ENCODE assay signal across 18 mouse cellular contexts in the genomic region with DNA sequence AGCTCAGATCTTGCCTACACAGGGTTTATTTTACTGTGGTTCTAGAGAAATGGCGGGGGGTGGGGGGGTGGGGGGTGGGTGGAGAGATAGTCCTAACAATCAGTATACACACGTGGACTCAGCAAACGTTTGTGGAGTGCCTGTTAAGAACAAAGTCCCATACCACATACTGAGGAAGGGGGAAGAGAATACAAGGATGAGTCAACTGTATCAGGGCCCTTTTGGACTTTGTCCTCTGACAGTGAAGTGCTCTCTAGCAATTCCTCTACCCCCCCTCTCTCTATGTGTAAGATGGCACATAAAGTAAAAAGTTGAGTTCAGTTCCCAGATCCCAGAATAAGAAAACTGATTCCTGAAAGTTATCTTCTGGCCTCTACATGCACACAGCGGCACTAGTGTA. TPM values are rescaled to one million over a fixed set of nuclear protein-coding genes. Genes with fewer than 3 reads are reported as not detected.
DNase-seq lines count a peak whose midpoint lies in the region; ATAC-seq and TF ChIP-seq lines count a peak whose summit lies in the region.
"Had no signal": no experiment of that assay in that cellular context is flagged by ENCODE, and none has a peak within 500 bp of the region (broad histone marks: within the 10 kb centered on the region; RNA-seq: fewer than 3 reads in every experiment).

No protein-coding gene starts in this region.

- H3K4me2 ChIP-seq in hindbrain, embryonic 16.5 days (ENCODE audit: low read length) = no peak overlapping the region
- H3K4me2 ChIP-seq in kidney, postnatal 0 days (ENCODE audit: low read length) = no peak overlapping the region
- H3K4me2 ChIP-seq in intestine, embryonic 15.5 days (replicated peaks) = no peak overlapping the region
- H3K4me2 ChIP-seq: embryonic facial prominence, embryonic 13.5 days; forebrain, embryonic 12.5 days; forebrain, embryonic 15.5 days; heart, embryonic 12.5 days; heart, embryonic 15.5 days had no signal

- no peaks in the 10 kb centered on the region for H3K36me3 ChIP-seq in hindbrain, embryonic 10.5 days
- H3K36me3 ChIP-seq in hindbrain, embryonic 16.5 days (ENCODE audit: control insufficient read depth, insufficient read depth, low read length) = no peaks in the 10 kb centered on the region
- H3K36me3 ChIP-seq in kidney, postnatal 0 days (ENCODE audit: insufficient read depth, low read length) = no peaks in the 10 kb centered on the region
- no peaks in the 10 kb centered on the region for H3K36me3 ChIP-seq in intestine, embryonic 15.5 days
- no peaks in the 10 kb centered on the region for H3K36me3 ChIP-seq in small intestine, adult 2 months (ENCODE audit: control insufficient read depth, insufficient read depth, low read length)
- H3K36me3 ChIP-seq: embryonic facial prominence, embryonic 10.5 days; embryonic facial prominence, embryonic 13.5 days; forebrain, embryonic 12.5 days; forebrain, embryonic 15.5 days; heart, embryonic 12.5 days; heart, embryonic 15.5 days had no signal

- no peak for TF ChIP-seq POLR2A in small intestine, adult 2 months (IDR thresholded peaks at IDR 0.05; ENCODE audit: low read depth, low read length)

- H3K4me3 ChIP-seq in hindbrain, embryonic 10.5 days = no peak overlapping the region
- H3K4me3 ChIP-seq in hindbrain, embryonic 16.5 days (ENCODE audit: low read length) = no peak overlapping the region
- no peak overlapping the region for H3K4me3 ChIP-seq in kidney, postnatal 0 days (replicated peaks; ENCODE audit: low read depth, low read length)
- H3K4me3 ChIP-seq in intestine, embryonic 15.5 days (replicated peaks) = no peak overlapping the region
- H3K4me3 ChIP-seq in small intestine, adult 2 months (ENCODE audit: low read depth, low read length) = no peak overlapping the region
- H3K4me3 ChIP-seq in layer of hippocampus, adult 2 months = no peak overlapping the region
- H3K4me3 ChIP-seq: embryonic facial prominence, embryonic 10.5 days; embryonic facial prominence, embryonic 13.5 days; erythroblast, embryonic 14.5 days; forebrain, embryonic 12.5 days; forebrain, embryonic 15.5 days; heart, embryonic 12.5 days; heart, embryonic 15.5 days had no signal

- DNase-seq in hindbrain, embryonic 10.5 days (ENCODE audit: low spot score) = no peak
- no peak for DNase-seq in kidney, postnatal 0 days (ENCODE audit: low spot score)
- no peak for DNase-seq in kidney, postnatal 25 days
- DNase-seq in layer of hippocampus, adult 2 months (ENCODE audit: low spot score in 2 of 2) = no peak
- DNase-seq: adrenal gland, adult 8-10 months; cerebellum, adult 8-10 months; gastrocnemius, postnatal 25 days had no signal

- H3K27me3 ChIP-seq in hindbrain, embryonic 10.5 days (ENCODE audit: insufficient read depth, poor library complexity, severe bottlenecking) = no peaks in the 10 kb centered on the region
- no peaks in the 10 kb centered on the region for H3K27me3 ChIP-seq in hindbrain, embryonic 16.5 days (replicated peaks; ENCODE audit: control insufficient read depth, insufficient read depth, low read length)
- H3K27me3 ChIP-seq in kidney, postnatal 0 days (ENCODE audit: insufficient read depth, low read length) = no peaks in the 10 kb centered on the region
- H3K27me3 ChIP-seq in intestine, embryonic 15.5 days (replicated peaks) = no peaks in the 10 kb centered on the region
- no peaks in the 10 kb centered on the region for H3K27me3 ChIP-seq in small intestine, adult 2 months (ENCODE audit: control insufficient read depth, insufficient read depth, low read length)
- H3K27me3 ChIP-seq: embryonic facial prominence, embryonic 13.5 days; forebrain, embryonic 12.5 days; forebrain, embryonic 15.5 days; heart, embryonic 12.5 days; heart, embryonic 15.5 days had no signal

- no peak overlapping the region for H3K9ac ChIP-seq in hindbrain, embryonic 16.5 days (ENCODE audit: low read depth, low read length)
- no peak overlapping the region for H3K9ac ChIP-seq in kidney, postnatal 0 days (ENCODE audit: low read depth, low read length)
- H3K9ac ChIP-seq in intestine, embryonic 15.5 days = no peak overlapping the region
- H3K9ac ChIP-seq: embryonic facial prominence, embryonic 13.5 days; forebrain, embryonic 12.5 days; forebrain, embryonic 15.5 days; heart, embryonic 12.5 days; heart, embryonic 15.5 days had no signal

- WGBS in hindbrain, embryonic 10.5 days = 68% methylated on average over 4 of the region's 4 CpGs
- 49% methylated on average over 4 of the region's 4 CpGs for WGBS in hindbrain, embryonic 16.5 days
- 67% methylated on average over 4 of the region's 4 CpGs for WGBS in kidney, postnatal 0 days
- WGBS in intestine, embryonic 15.5 days = 51% methylated on average over 4 of the region's 4 CpGs
- 38% methylated on average over 4 of the region's 4 CpGs for WGBS in small intestine, adult 2 months

- peaks cover 9% of the 10 kb centered on the region for H3K4me1 ChIP-seq in hindbrain, embryonic 10.5 days (replicated peaks)
- peaks cover 3% of the 10 kb centered on the region; the same call in 1 of the 2 replicates for H3K4me1 ChIP-seq in hindbrain, embryonic 16.5 days (ENCODE audit: control insufficient read depth, insufficient read depth, low read depth, low read length)
- H3K4me1 ChIP-seq in kidney, postnatal 0 days (replicated peaks; ENCODE audit: insufficient read depth, low read length) = no peaks in the 10 kb centered on the region
- H3K4me1 ChIP-seq in intestine, embryonic 15.5 days (replicated peaks) = no peaks in the 10 kb centered on the region
- H3K4me1 ChIP-seq in small intestine, adult 2 months (ENCODE audit: control insufficient read depth, insufficient read depth, insufficient read length, low read length) = peaks cover 12% of the 10 kb centered on the region; the same call in 1 of the 2 replicates
- H3K4me1 ChIP-seq: embryonic facial prominence, embryonic 13.5 days had no signal

- no peak for ATAC-seq in hindbrain, embryonic 16.5 days
- ATAC-seq in kidney, postnatal 0 days (replicated peaks; ENCODE audit: low FRiP score, low read depth) = peak; percentile 65
- peak; percentile 32; the same call in 1 of the 2 replicates for ATAC-seq in intestine, embryonic 15.5 days
- ATAC-seq: activated CD4-positive, CD25-positive, alpha-beta regulatory T cell, adult 4 months; forebrain, embryonic 15.5 days had no signal

- H3K27ac ChIP-seq in hindbrain, embryonic 10.5 days = peak overlapping the region; percentile 64; the same call in 1 of the 2 replicates
- no peak overlapping the region for H3K27ac ChIP-seq in hindbrain, embryonic 16.5 days (ENCODE audit: low read depth, low read length)
- no peak overlapping the region for H3K27ac ChIP-seq in kidney, postnatal 0 days
- no peak overlapping the region for H3K27ac ChIP-seq in intestine, embryonic 15.5 days
- H3K27ac ChIP-seq in small intestine, adult 2 months (ENCODE audit: insufficient read depth, low read depth, low read length) = peak overlapping the region; percentile 95
- no peak overlapping the region for H3K27ac ChIP-seq in layer of hippocampus, adult 2 months
- H3K27ac ChIP-seq: embryonic facial prominence, embryonic 10.5 days; embryonic facial prominence, embryonic 13.5 days; forebrain, embryonic 12.5 days; forebrain, embryonic 15.5 days; heart, embryonic 15.5 days had no signal

- H3K9me3 ChIP-seq in hindbrain, embryonic 10.5 days = no peaks in the 10 kb centered on the region
- no peaks in the 10 kb centered on the region for H3K9me3 ChIP-seq in hindbrain, embryonic 16.5 days (ENCODE audit: control insufficient read depth, low read length)
- no peaks in the 10 kb centered on the region for H3K9me3 ChIP-seq in kidney, postnatal 0 days (replicated peaks; ENCODE audit: low read length)
- H3K9me3 ChIP-seq in intestine, embryonic 15.5 days = no peaks in the 10 kb centered on the region
- H3K9me3 ChIP-seq: embryonic facial prominence, embryonic 10.5 days; embryonic facial prominence, embryonic 13.5 days; forebrain, embryonic 12.5 days; forebrain, embryonic 15.5 days; heart, embryonic 12.5 days; heart, embryonic 15.5 days had no signal

- no peak for TF ChIP-seq CTCF in kidney, postnatal 0 days (IDR thresholded peaks at IDR 0.05; ENCODE audit: low read depth)
- TF ChIP-seq CTCF in small intestine, adult 2 months (IDR thresholded peaks at IDR 0.05; ENCODE audit: extremely low read depth, insufficient read length, insufficient replicate concordance, low read depth, low read length) = no peak
- no peak for TF ChIP-seq CTCF in layer of hippocampus, adult 2 months (conservative IDR thresholded peaks at IDR 0.05)

RNA-seq across cellular contexts. Expression of gene Slc25a5, which starts 24.1 kb away (rescaled TPM):
- 803 and 848 TPM in 2 replicates for polyA plus RNA-seq in hindbrain, embryonic 10.5 days (2016; fragmentation: Nextera tagmentation; extraction: Ambion mirVana)
- polyA plus RNA-seq in hindbrain, embryonic 16.5 days (2015; fragmentation: Nextera tagmentation; extraction: Ambion mirVana) = 543 and 586 TPM in 2 replicates
- 1,543 and 1,561 TPM in 2 replicates for polyA plus RNA-seq in kidney, postnatal 0 days (2015; fragmentation: Nextera tagmentation; extraction: Ambion mirVana)
- 996 and 1,065 TPM in 2 replicates for polyA plus RNA-seq in intestine, embryonic 15.5 days (2015; fragmentation: Nextera tagmentation; extraction: Ambion mirVana)
- polyA plus RNA-seq in small intestine, adult 2 months (2012; rRNA removed) = 962 and 2,171 TPM in 2 replicates
- total RNA-seq in layer of hippocampus, adult 2 months (2021) = 100 to 1,000 TPM; 325 to 333 TPM

RNA-seq across cellular contexts. Expression of gene Ube2a, which starts 54.1 kb away (rescaled TPM):
- 133 TPM in 2 replicates for polyA plus RNA-seq in hindbrain, embryonic 10.5 days (2016; fragmentation: Nextera tagmentation; extraction: Ambion mirVana)
- 117 and 118 TPM in 2 replicates for polyA plus RNA-seq in hindbrain, embryonic 16.5 days (2015; fragmentation: Nextera tagmentation; extraction: Ambion mirVana)
- 157 and 163 TPM in 2 replicates for polyA plus RNA-seq in kidney, postnatal 0 days (2015; fragmentation: Nextera tagmentation; extraction: Ambion mirVana)
- 103 and 115 TPM in 2 replicates for polyA plus RNA-seq in intestine, embryonic 15.5 days (2015; fragmentation: Nextera tagmentation; extraction: Ambion mirVana)
- 20.6 and 34.2 TPM in 2 replicates for polyA plus RNA-seq in small intestine, adult 2 months (2012; rRNA removed)
- total RNA-seq in layer of hippocampus, adult 2 months (2021) = 10 to 100 TPM; 52.0 to 53.8 TPM

RNA-seq across cellular contexts. Expression of gene C330007P06Rik, which starts 54.3 kb away (rescaled TPM):
- polyA plus RNA-seq in hindbrain, embryonic 10.5 days (2016; fragmentation: Nextera tagmentation; extraction: Ambion mirVana) = 25.1 and 31.5 TPM in 2 replicates
- polyA plus RNA-seq in hindbrain, embryonic 16.5 days (2015; fragmentation: Nextera tagmentation; extraction: Ambion mirVana) = 22.9 and 24.6 TPM in 2 replicates
- polyA plus RNA-seq in kidney, postnatal 0 days (2015; fragmentation: Nextera tagmentation; extraction: Ambion mirVana) = 22.5 and 26.4 TPM in 2 replicates
- 27.2 and 28.6 TPM in 2 replicates for polyA plus RNA-seq in intestine, embryonic 15.5 days (2015; fragmentation: Nextera tagmentation; extraction: Ambion mirVana)
- 2.8 and 5.2 TPM in 2 replicates for polyA plus RNA-seq in small intestine, adult 2 months (2012; rRNA removed)
- 10 to 100 TPM; 40.4 TPM for total RNA-seq in layer of hippocampus, adult 2 months (2021)

Comparison
In these comparisons a context has a peak if more than half of its experiments do, and no peak if none do; other contexts are left out.
1. H3K27ac ChIP-seq: peak in hindbrain, embryonic 10.5 days (single experiment) and small intestine, adult 2 months (single experiment); none in hindbrain, embryonic 16.5 days (single experiment), kidney, postnatal 0 days (single experiment), intestine, embryonic 15.5 days (single experiment) and layer of hippocampus, adult 2 months (single experiment).